Mouse (Mus musculus) hematopoietic stem cell, adult 5-6 weeks (primary cell): ENCODE measurements around the gene Smo. TPM values are rescaled to one million over a fixed set of nuclear protein-coding genes. Genes with fewer than 3 reads are reported as not detected.

Experiments used
- ATAC-seq, 2 experiments: fragments of 125-278 bp in 1 of 2; replicated peaks in 1 of 2; 2 replicates each; pipeline ENCODE4 v1.8.0; 2016 to 2017; ENCODE audit warnings: inconsistent platforms in 2 of 2, mild to moderate bottlenecking in 2 of 2, moderate number of reproducible peaks in 2 of 2, low read depth in 1 of 2, moderate TSS enrichment in 1 of 2; ENCODE audit not compliant: low FRiP score in 2 of 2, poor library complexity in 2 of 2, severe bottlenecking in 2 of 2, insufficient read depth in 1 of 2, low TSS enrichment in 1 of 2
- total RNA-seq: library from RNA; stranded (forward); fragments of 172-1452, 232-1000 nt; gene quantifications from 2 replicates; pipeline ENCODE4 v1.2.3, GENCODE M21; 2017

The Smo gene
- total RNA-seq, 1 experiment from 2014 or later: 32.4 TPM

DNA sequence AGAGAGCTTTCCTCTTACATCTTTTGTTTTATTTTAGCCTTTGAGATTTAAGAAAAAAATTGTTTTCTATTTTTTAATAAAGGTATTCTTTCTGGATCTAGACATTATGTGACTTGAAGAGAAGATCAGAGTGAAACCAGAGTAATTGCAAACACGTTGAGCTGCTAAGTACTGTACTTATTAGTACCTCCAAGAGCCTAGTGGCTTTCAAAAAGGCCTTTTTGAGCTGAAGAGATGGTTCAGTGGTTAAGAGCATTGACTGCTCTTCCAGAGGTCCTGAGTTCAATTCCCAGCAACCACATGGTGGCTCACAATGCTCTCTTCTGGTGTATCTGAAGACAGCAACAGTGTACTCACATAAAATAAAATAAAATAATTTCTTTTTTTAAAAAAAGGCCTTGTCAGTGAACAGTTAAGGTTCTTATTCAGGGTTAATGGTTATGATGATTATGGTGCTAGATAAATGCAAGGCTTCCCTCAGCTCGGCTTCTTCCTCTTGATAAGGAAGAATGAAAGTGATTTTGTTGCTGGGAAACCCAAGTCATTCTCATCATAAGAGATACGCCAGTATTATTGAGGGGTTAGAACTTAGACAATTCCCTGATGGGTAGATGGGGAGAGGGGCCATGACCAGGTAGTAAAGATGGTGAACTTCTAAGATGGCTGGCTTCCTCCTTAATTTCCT lies 54.9 kb downstream of the Smo start:
- ATAC-seq: no peak

DNA sequence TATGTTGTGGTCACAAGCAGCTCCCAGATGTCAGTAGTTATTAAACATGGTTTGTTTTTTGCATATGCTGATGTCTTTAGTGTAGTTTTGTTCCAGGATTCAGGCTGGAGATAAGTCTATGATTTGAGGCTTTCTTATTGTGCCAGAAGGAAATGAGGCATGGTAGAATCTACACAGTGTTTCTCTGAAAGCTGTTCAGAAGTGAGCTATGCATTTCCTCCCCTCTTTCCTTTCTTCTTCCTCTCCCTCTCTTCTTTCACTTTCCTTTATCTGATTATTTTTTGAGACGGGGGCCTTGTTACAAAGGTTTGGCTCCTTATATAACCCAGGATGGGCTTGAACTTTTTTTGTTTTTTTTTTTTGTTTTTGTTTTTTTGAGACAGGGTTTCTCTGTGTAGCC lies 58.2 kb downstream of the Smo start:
- ATAC-seq: no peak

DNA sequence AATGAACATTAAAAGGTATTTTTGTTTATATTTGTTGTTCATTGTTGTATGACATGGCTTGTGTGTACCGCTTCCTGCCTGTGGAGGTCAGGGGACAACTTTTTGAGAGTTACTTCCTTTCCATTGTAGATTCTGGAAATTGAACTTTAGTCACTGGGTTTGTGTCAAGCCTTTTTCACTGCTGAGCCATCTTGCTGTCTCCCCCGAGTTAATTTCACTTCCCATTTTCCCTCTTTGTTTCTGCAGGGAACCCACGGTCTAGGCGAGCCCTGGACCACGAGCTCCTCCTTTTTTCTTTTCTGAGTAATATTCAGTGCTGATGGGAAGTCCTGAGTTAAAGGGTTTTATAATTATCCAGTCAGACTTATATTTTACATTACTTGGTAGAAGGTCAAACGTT lies 59.3 kb downstream of the Smo start:
- peak in 1 of 2 experiments; percentile 12; a peak in 1 of 4 replicates for ATAC-seq

DNA sequence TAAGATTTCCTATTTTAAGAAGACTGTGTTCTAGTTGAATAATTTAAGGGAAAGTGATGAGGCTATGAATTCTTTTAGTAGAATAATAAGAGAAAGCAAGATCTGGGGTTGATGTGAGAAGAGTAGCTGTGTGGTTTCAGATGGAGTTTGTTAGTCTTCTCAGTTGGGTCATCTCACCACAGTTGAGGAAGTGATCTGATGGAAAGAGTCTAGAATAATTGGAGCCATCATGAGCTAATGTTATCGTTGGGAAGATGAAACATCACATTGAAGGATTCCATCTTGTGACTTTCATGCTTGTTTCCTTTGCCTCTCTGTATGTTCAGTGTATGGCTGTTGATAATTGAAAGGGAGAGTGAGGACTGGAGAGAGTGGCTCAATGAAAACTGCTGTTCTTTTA lies 67.7 kb downstream of the Smo start:
- no peak for ATAC-seq

DNA sequence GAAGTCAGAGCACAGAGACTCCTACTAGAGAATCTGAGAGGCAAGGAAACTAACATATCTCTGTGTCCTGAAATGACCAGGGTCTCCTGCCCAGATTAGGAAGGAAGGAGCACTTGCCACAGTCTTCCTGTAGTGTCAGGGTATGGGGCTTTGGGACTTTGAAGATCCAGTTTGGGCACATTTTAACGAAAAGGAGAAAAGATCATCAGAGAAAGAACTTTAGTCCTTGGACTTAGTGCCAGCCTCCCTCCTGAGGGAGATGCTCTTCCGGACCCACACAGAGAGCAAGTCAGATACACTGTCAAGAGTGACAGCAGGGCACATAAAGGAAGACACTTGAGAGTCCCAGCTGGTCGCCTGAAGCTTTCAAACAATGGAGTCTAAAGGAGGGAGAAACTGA lies 68.7 kb downstream of the Smo start:
- ATAC-seq: no peak

DNA sequence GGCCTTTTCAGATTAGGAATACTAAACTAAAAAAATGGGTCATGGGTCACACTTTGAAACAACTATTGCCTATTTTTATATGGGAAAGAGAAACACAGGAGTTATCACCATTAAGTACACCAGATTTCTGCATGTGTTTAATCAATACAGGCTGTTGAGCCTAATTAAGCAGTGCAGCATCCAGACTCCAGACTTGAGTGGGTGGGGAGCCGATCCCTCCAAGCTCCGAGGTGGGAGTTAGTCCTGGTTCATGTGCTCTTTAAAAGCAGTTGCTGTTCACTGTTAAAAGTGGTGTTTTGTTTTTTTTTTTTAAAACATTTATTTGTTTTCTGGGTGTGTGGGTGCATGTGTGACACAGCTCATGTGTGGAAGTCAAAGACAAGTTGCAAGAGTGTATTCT lies 70.1 kb downstream of the Smo start:
- ATAC-seq: no peak

Other genes starting within 250 kb of the Smo start
- gene Kcp, start 227.6 kb upstream of the Smo start, total RNA-seq: not detected in 2 replicates
- gene Irf5, start 208.9 kb upstream of the Smo start, total RNA-seq: 19.3 and 23.7 TPM in 2 replicates
- gene Tnpo3, start 125.6 kb upstream of the Smo start, total RNA-seq: 76.4 and 89.6 TPM in 2 replicates
- 4.7 and 6.5 TPM in 2 replicates for gene Tspan33, start 41.3 kb upstream of the Smo start, total RNA-seq
- gene Ahcyl2, start 32.5 kb downstream of the Smo start, total RNA-seq: 18.3 and 53.2 TPM in 2 replicates
- 0.13 and 0.35 TPM in 2 replicates for gene Strip2, start 181.5 kb downstream of the Smo start, total RNA-seq